Mouse (Mus musculus) C2C12 (cell line): ENCODE data around the gene Apod.

Experiments used
- CEBPB ChIP-seq: IDR thresholded peaks from one replicate; pipeline ENCODE4 v1.6.1; 2011; ENCODE audit warnings: low read depth, mild to moderate bottlenecking, control low read depth, moderate library complexity
- CTCF ChIP-seq: IDR thresholded peaks from one replicate; pipeline ENCODE4 v1.5.1; 2011; ENCODE audit not compliant: control insufficient read depth, insufficient read depth, insufficient read length
- FOSL1 ChIP-seq: IDR thresholded peaks from one replicate; pipeline ENCODE4 v1.8.0; 2011; ENCODE audit warnings: mild to moderate bottlenecking, low read length; ENCODE audit not compliant: poor library complexity, insufficient read depth, severe bottlenecking
- MAX ChIP-seq: IDR thresholded peaks from one replicate; pipeline ENCODE4 v1.6.1; 2011; ENCODE audit warnings: mild to moderate bottlenecking, control low read depth
- MYOD1 ChIP-seq: IDR thresholded peaks from one replicate; pipeline ENCODE4 v1.6.1; 2011; ENCODE audit warnings: low read depth; ENCODE audit not compliant: control insufficient read depth, insufficient read length
- MYOG ChIP-seq: IDR thresholded peaks from one replicate; pipeline ENCODE4 v1.6.1; 2011; ENCODE audit not compliant: control insufficient read depth, insufficient read length; ENCODE audit errors: extremely low read depth
- USF1 ChIP-seq: IDR thresholded peaks from one replicate; pipeline ENCODE4 v1.6.1; 2011; ENCODE audit warnings: low read depth, mild to moderate bottlenecking, control low read depth, moderate library complexity

- TF ChIP-seq MAX, result no peak
- TF ChIP-seq CTCF, result no peak
- TF ChIP-seq FOSL1, result no peak
- TF ChIP-seq USF1, result no peak
- TF ChIP-seq MYOG, result no peak
- no peak for TF ChIP-seq CEBPB
- no peak for TF ChIP-seq MYOD1
Measured at GRCm38 (mm10) chr16:31321501-31321900, 6.9 kb upstream of the Apod start.
